Mouse (Mus musculus): ENCODE measurements around the gene Pawr.

DNA sequence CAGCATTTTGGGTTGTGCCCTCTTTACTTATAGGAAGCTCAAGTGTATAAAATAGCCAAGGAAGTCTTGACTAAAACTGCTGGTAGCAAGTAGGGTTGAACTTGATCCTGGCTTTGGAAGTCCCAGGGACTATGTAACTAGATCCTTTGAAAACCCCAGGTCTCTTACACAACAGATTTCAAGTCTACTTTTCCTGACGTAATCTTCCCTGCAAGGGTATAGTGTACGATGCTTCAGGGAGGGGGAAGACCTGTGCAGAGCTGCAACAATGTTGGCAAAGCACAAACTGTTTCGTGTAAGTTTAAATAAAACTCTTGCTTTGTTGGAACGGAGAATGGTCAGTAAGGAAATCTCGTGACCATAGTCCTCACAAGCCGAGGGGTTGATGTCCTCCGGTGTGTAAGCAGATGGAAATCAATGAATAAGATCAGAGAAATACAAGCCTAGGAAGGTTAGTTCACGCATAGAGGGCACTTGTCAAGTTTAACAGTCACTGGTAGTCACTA, 56.5 kb downstream of the Pawr start:
- no peak for TF ChIP-seq POLR2A (IDR thresholded peaks at IDR 0.05; ENCODE audit: insufficient read depth, low read length)
- TF ChIP-seq CTCF (IDR thresholded peaks at IDR 0.05; ENCODE audit: low read depth, low read length), result no peak

Data from ES-Bruce4 (cell line).